Mouse (Mus musculus) ES-E14 (cell line): ENCODE data around the gene Foxp1. TPM values are rescaled to one million over a fixed set of nuclear protein-coding genes. Genes with fewer than 3 reads are reported as not detected.

ENCODE experiments used
- DNase-seq: peaks from one replicate; pipeline ENCODE4 v3.0.0-alpha.2; 2013; ENCODE audit warnings: low read depth, low spot score
- H3K27ac ChIP-seq: 2 replicates; pipeline ENCODE4 v1.5.1; 2012; ENCODE audit warnings: low read depth, mild to moderate bottlenecking, low read length, moderate library complexity, mixed read lengths; ENCODE audit not compliant: poor library complexity, insufficient read depth, severe bottlenecking
- H3K36me3 ChIP-seq: 2 replicates; pipeline ENCODE4 v1.6.1; 2012; ENCODE audit warnings: mild to moderate bottlenecking, low read length, moderate library complexity, mixed read lengths; ENCODE audit not compliant: control insufficient read depth, poor library complexity, insufficient read depth, severe bottlenecking
- H3K4me1 ChIP-seq, 2 experiments: fragments of 150-350 bp in 1 of 2; sonication (generic) in 1 of 2; 2 replicates each; pipeline ENCODE4 v1.6.1; 2012; ENCODE audit warnings: low read length in 2 of 2, mild to moderate bottlenecking in 1 of 2, mixed read lengths in 1 of 2; ENCODE audit not compliant: control insufficient read depth in 2 of 2, insufficient read depth in 2 of 2, poor library complexity in 1 of 2
- H3K4me3 ChIP-seq, 2 experiments: fragments of 150-350 bp in 1 of 2; sonication (generic) in 1 of 2; 2 replicates each; pipeline ENCODE4 v1.5.1; 2012; ENCODE audit warnings: low read length in 2 of 2, low read depth in 1 of 2, mild to moderate bottlenecking in 1 of 2, mixed read lengths in 1 of 2; ENCODE audit not compliant: insufficient read depth in 1 of 2, poor library complexity in 1 of 2, severe bottlenecking in 1 of 2
- H3K9ac ChIP-seq: 2 replicates; pipeline ENCODE4 v1.6.1; 2012; ENCODE audit warnings: low read depth, mild to moderate bottlenecking, low read length, mixed read lengths; ENCODE audit not compliant: poor library complexity, insufficient read depth, severe bottlenecking
- H3K9me3 ChIP-seq: fragments of 150-350 bp; sonication (generic); 2 replicates; pipeline ENCODE4 v1.6.1; 2012; ENCODE audit warnings: low read depth, mild to moderate bottlenecking, low read length; ENCODE audit not compliant: control insufficient read depth, insufficient read depth
- CHD2 ChIP-seq: IDR thresholded peaks from 2 replicates; pipeline ENCODE4 v1.6.1; 2014; ENCODE audit warnings: mild to moderate bottlenecking, low read depth, low read length, inconsistent platforms
- HCFC1 ChIP-seq: IDR thresholded peaks from 2 replicates; pipeline ENCODE4 v1.6.1; 2012; ENCODE audit warnings: low read length, inconsistent platforms, borderline replicate concordance; ENCODE audit not compliant: insufficient read depth
- MAFK ChIP-seq: IDR thresholded peaks from 2 replicates; pipeline ENCODE4 v1.6.1; 2014; ENCODE audit warnings: mild to moderate bottlenecking, low read depth, low read length, inconsistent platforms; ENCODE audit not compliant: insufficient read depth
- ZC3H11A ChIP-seq: IDR thresholded peaks from 2 replicates; pipeline ENCODE4 v1.6.1; 2012; ENCODE audit warnings: low read depth, mild to moderate bottlenecking, inconsistent platforms, low read length, borderline replicate concordance
- ZNF384 ChIP-seq: IDR thresholded peaks from 2 replicates; pipeline ENCODE4 v1.6.1; 2012; ENCODE audit warnings: low read depth, low read length, inconsistent platforms
- in situ Hi-C, 2 experiments: fragments of 600-800 bp; cut with MboI; formaldehyde crosslinking; loops; one replicate each; pipeline ENCODE4 v1.15.1; 2025; ENCODE audit warnings: low sequenced_read_pairs in 2 of 2, inconsistent platforms in 1 of 2; ENCODE audit not compliant: unreplicated experiment in 2 of 2
- total RNA-seq: library from RNA; depleted of rRNA; stranded (reverse); fragments of 300-350 nt; gene quantifications from 2 replicates; pipeline ENCODE4 v1.2.3, GENCODE M21; 2012

Foxp1 gene
- total RNA-seq, 1 experiment = 70.0 TPM

DNA sequence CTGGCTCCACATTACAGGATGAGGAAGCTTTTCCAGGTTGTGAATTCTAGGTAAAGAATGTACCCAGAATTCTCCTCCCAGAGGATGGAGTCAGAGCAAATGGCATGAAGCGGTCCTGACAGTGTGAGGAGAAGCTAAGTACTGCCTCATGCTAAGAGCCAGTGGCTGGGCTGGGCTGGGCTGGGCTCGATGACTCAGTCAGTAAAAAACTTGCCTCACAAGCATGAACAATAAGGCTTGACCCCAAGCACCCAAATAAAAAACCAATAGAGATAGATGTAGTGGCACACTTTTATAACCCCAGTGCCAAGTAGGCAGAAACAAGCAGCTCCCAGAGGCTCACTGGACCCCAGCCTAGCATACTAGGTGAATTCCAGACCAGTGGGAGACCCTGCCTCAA is 304.7 kb downstream of the Foxp1 start:
- H3K27ac ChIP-seq = no peak overlapping the region
- in situ Hi-C loops = no loop called here
- H3K4me3 ChIP-seq = no peak overlapping the region
- no peaks in the 10 kb centered on the region for H3K36me3 ChIP-seq
- no peak for TF ChIP-seq HCFC1
- TF ChIP-seq MAFK = no peak
- TF ChIP-seq ZNF384 = no peak
- TF ChIP-seq ZC3H11A = no peak
- no peak for TF ChIP-seq CHD2
- H3K4me1 ChIP-seq = no peaks in the 10 kb centered on the region
- DNase-seq = no peak
- no peaks in the 10 kb centered on the region for H3K9me3 ChIP-seq
- H3K9ac ChIP-seq = no peak overlapping the region

DNA sequence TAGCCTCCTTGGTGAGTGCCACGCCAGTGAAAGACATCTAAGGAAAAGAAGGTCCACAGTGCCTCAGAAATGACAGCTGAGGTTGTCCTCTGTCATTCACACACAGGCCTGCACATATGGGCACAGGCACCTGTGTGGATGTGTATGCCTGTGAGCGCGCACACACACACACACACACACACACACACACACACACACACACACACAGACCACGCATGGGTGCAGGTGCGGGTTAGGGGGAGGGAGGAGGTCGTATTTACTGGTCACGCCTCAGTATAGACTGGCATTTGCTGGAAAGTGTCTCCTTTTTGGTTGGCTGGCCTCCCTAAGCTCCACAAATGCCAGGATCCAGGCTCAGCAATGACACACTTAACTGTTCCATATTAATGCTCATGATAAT is 305.4 kb downstream of the Foxp1 start:
- no peak for DNase-seq
- Histone ChIP-seq H3K9me3 (no peaks in the 10 kb centered on the region), H3K9ac (no peak overlapping the region), H3K27ac (no peak overlapping the region), H3K4me1 (no peaks in the 10 kb centered on the region), H3K36me3 (no peaks in the 10 kb centered on the region), H3K4me3 (no peak overlapping the region)
- in situ Hi-C loops = no loop called here
- TF ChIP-seq HCFC1 (no peak), MAFK (no peak), CHD2 (no peak), ZNF384 (no peak)

DNA sequence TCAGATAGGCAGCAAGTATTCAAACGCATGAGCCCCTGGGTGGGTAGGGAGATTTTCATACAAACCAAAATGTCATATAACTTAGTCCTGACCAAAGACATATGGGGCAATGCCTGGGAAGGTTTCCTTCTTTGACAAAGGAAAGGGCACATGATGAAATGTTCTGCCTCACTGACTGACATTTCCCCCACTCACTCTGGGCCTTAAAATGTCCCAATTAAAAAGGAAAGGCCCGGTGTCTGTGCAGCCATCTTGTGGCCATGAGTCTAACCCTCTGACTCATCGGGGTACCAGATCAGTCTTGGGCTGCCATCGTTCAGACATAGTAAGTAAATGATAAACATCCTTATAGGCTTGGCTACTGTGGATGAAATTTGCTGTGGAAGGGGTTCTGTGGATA is 310.1 kb downstream of the Foxp1 start:
- Histone ChIP-seq H3K27ac (no peak overlapping the region), H3K9ac (no peak overlapping the region), H3K9me3 (no peaks in the 10 kb centered on the region), H3K36me3 (no peaks in the 10 kb centered on the region), H3K4me3 (no peak overlapping the region), H3K4me1 (no peaks in the 10 kb centered on the region)
- DNase-seq = no peak
- in situ Hi-C loops = no loop called here
- TF ChIP-seq ZNF384 = no peak
- no peak for TF ChIP-seq HCFC1
- no peak for TF ChIP-seq MAFK
- no peak for TF ChIP-seq ZC3H11A
- no peak for TF ChIP-seq CHD2

DNA sequence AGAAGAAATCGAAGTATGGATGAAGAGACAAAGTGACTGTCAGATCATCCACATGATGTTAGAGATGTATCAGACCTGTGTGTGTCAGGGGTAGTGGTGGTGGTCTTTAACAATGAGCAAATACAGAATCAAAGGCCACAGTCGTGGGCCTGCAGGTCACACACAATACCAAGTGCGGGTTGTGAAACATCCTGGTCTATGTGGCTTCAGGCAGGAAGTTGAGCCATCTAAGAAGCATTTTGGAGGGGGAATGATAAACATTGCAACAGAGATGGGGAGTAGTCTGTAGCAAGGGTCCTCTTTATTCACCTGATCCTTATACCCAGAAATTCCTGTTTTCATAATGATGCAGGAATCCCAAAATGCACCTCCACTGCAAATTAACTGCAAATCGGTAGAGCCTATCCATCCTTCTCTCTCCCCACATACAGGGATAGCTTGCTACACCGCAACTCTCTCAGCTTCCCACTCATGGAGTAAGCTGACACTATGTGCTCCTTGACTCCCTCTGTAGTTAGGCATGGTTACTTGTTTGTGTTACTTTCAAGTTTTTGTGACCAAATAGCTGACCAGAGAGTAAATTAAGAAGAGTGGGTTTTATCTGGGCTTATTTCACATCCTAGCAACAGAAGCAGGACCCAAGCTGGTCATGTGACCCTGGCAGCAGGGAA is 310.7 kb downstream of the Foxp1 start:
- in situ Hi-C loops = no loop called here
- no peaks in the 10 kb centered on the region for H3K36me3 ChIP-seq
- no peak overlapping the region for H3K4me3 ChIP-seq
- TF ChIP-seq ZNF384 (no peak), MAFK (no peak), CHD2 (no peak), ZC3H11A (no peak), HCFC1 (no peak)
- no peak overlapping the region for H3K27ac ChIP-seq
- no peaks in the 10 kb centered on the region for H3K9me3 ChIP-seq
- no peak for DNase-seq
- H3K4me1 ChIP-seq = no peaks in the 10 kb centered on the region
- no peak overlapping the region for H3K9ac ChIP-seq

DNA sequence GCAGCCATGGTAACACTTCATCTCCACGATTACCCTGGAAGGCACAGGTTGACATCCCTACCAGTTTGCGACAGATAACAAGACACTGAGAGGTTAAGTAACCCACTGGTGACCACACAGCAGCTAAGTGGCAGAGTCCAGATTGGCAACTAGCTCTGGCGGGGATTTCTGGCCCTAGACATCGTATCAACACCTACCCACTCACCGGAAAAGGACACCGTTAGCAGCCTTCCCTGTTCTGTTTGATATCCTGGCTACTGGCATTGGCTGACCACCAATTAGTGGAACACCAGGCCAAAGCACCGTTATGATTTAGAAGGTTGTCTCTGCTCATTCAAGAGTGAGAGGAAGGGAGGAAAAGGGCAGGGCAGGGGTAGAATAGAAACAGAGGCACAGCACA is 312.4 kb downstream of the Foxp1 start:
- Histone ChIP-seq H3K9ac (no peak overlapping the region), H3K27ac (no peak overlapping the region), H3K4me3 (no peak overlapping the region), H3K9me3 (no peaks in the 10 kb centered on the region), H3K4me1 (no peaks in the 10 kb centered on the region), H3K36me3 (no peaks in the 10 kb centered on the region)
- in situ Hi-C loops = no loop called here
- no peak for TF ChIP-seq ZC3H11A
- no peak for TF ChIP-seq CHD2
- TF ChIP-seq MAFK = no peak
- no peak for TF ChIP-seq ZNF384
- no peak for TF ChIP-seq HCFC1
- no peak for DNase-seq
